Mouse (Mus musculus): ENCODE measurements at regions not wholly inside any gene's neighbourhood (a gene's known extent, or its start where the extent isn't known, plus 50 kb on each side); places are given as distances from the start of the nearest gene placed in this dataset.

DNA sequence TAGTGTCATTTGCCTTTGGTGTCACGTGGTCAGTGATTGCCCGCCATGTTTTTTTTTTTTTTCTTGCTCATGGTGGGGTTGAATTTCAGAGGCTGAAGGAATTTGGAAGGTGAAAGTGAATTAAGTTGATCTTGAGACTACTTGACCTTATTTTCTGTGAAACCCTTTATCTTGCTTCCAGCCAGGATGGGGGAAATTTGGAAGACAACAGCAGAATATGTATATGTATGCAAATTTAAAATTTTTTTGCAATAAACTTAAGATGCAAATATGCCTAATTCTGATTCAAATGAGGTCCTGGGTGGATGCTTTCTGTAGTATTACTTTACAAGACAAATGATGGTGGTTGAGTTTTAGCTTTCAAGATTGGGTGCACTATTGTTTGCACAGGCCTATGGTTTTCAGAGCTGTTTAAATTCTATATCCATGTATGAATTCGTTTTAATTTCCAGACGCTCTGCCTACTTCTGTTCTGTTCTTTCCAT, 315.6 kb downstream of the Bckdhb start:
- TF ChIP-seq CTCF (IDR thresholded peaks at IDR 0.05; ENCODE audit: low read depth, low read length) (no peak), POLR2A (IDR thresholded peaks at IDR 0.05; ENCODE audit: insufficient read depth, low read length) (no peak), EP300 (IDR thresholded peaks at IDR 0.05; ENCODE audit: insufficient read depth, low read depth, low read length) (no peak)

Data from ES-Bruce4 (cell line).